Mouse (Mus musculus): ENCODE measurements around the gene Clip1.

DNA sequence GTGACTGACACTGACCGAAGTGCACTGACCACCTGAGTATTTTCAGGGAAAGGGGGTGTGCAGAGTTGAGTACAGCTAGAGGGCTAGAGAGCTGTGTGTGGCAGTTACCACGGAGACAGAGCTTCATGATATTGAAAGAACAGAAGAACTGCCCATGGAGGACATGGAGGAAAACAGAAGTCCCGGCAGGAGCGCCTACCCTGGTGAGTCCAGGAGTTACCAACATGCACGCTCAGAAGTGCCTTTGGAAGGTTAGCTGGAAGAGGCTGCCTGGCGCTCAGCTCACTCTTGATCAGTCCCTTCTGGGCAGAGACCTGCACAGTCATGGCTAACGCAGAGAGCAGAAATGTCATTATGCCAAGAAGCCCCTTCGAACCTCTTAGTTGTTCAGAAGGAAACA lies 154.4 kb downstream of the Clip1 start:
- TF ChIP-seq POLR2A (IDR thresholded peaks at IDR 0.05; ENCODE audit: control insufficient read depth, extremely low read depth, insufficient read depth, low read length, poor library complexity) (no peak), CTCF (IDR thresholded peaks at IDR 0.05; ENCODE audit: borderline replicate concordance, control insufficient read depth, extremely low read depth, insufficient read depth, low read length, poor library complexity) (no peak)

Measured in thymus, adult 2 months (tissue).